Mouse (Mus musculus) heart, postnatal 25 days (tissue): ENCODE results near the gene Mpp5. TPM values are rescaled to one million over a fixed set of nuclear protein-coding genes. Genes with fewer than 3 reads are reported as not detected.

Experiments used
- DNase-seq: peaks from one replicate; pipeline ENCODE4 v3.0.0; 2022; ENCODE audit warnings: low spot score
- intact Hi-C: fragments of 180-260 bp; cut with DNase I; formaldehyde crosslinking; loops from one replicate; pipeline ENCODE4 v1.15.1; 2025
- total RNA-seq, 2 experiments: library from RNA; stranded (reverse); gene quantifications; 2 replicates each; pipeline ENCODE4 v1.2.3; 2021

Gene Mpp5
- total RNA-seq, result 10 to 100 TPM; 14.1 to 17.1 TPM

GRCm38 (mm10) chr12:78748557-78749377 is at the start of gene Mpp5:
TSS of gene Mpp5 (plus strand) at chr12:78748907.
- DNase-seq, result peak; percentile 96
- intact Hi-C loops, result loop anchor here (2.0 to 5.0 kb wide), 2 partner anchors 114 to 521 kb away; partner anchors contain the start of gene Gphn

GRCm38 (mm10) chr12:78717783-78718182 is 30.9 kb upstream of the Mpp5 start:
- intact Hi-C loops, result no loop called here
- no peak for DNase-seq

- intact Hi-C loops, result no loop called here
- DNase-seq, result no peak
These were observed 21.0 kb upstream of the Mpp5 start for GRCm38 (mm10) chr12:78727723-78728122.

- DNase-seq, result no peak
- intact Hi-C loops, result no loop called here
These were observed 9.1 kb upstream of the Mpp5 start for GRCm38 (mm10) chr12:78739633-78740032.

GRCm38 (mm10) chr12:78740289-78740688 is 8.4 kb upstream of the Mpp5 start:
- intact Hi-C loops, result no loop called here
- DNase-seq, result no peak

GRCm38 (mm10) chr12:78746226-78746625 is 2.5 kb upstream of the Mpp5 start:
- intact Hi-C loops, result loop anchor here (5.0 kb wide), 1 partner anchor 519 kb away; the partner anchor contains the start of gene Gphn

GRCm38 (mm10) chr12:78747406-78747805 is 1.3 kb upstream of the Mpp5 start:
- no peak for DNase-seq

More at GRCm38 (mm10) chr12:78746226-78746625, 2.5 kb upstream of the Mpp5 start:
- no peak for DNase-seq

GRCm38 (mm10) chr12:78748113-78748512 is 594 bp upstream of the Mpp5 start:
- intact Hi-C loops, result loop anchor here (2.0 to 5.0 kb wide), 2 partner anchors 115 to 521 kb away; partner anchors contain the start of gene Gphn
- DNase-seq, result no peak

More at GRCm38 (mm10) chr12:78747406-78747805, 1.3 kb upstream of the Mpp5 start:
- intact Hi-C loops, result loop anchor here (5.0 kb wide), 1 partner anchor 520 kb away; the partner anchor contains the start of gene Gphn

- DNase-seq, result peak; percentile 46
- intact Hi-C loops, result loop anchor here (2.0 to 5.0 kb wide), 2 partner anchors 113 to 522 kb away; partner anchors contain the start of gene Gphn
These were observed 683 bp downstream of the Mpp5 start for GRCm38 (mm10) chr12:78749378-78749801.

- no peak for DNase-seq
- intact Hi-C loops, result no loop called here
These were observed 13.3 kb downstream of the Mpp5 start for GRCm38 (mm10) chr12:78761979-78762378.

- intact Hi-C loops, result no loop called here
- DNase-seq, result no peak
These were observed 20.5 kb downstream of the Mpp5 start for GRCm38 (mm10) chr12:78769031-78769713.

- intact Hi-C loops, result no loop called here
- DNase-seq, result no peak
These were observed 24.5 kb downstream of the Mpp5 start for GRCm38 (mm10) chr12:78773211-78773610.

GRCm38 (mm10) chr12:78777916-78778315 is 29.2 kb downstream of the Mpp5 start:
- intact Hi-C loops, result no loop called here

GRCm38 (mm10) chr12:78778423-78779067 is 29.8 kb downstream of the Mpp5 start:
- DNase-seq, result no peak
- intact Hi-C loops, result no loop called here

More at GRCm38 (mm10) chr12:78777916-78778315, 29.2 kb downstream of the Mpp5 start:
- no peak for DNase-seq

- intact Hi-C loops, result no loop called here
- no peak for DNase-seq
These were observed 39.7 kb downstream of the Mpp5 start for GRCm38 (mm10) chr12:78788266-78788873.

GRCm38 (mm10) chr12:78790791-78791190 is 42.1 kb downstream of the Mpp5 start:
- DNase-seq, result no peak
- intact Hi-C loops, result no loop called here

GRCm38 (mm10) chr12:78794236-78794635 is 45.5 kb downstream of the Mpp5 start:
- intact Hi-C loops, result no loop called here
- no peak for DNase-seq

- intact Hi-C loops, result no loop called here
- no peak for DNase-seq
These were observed 51.3 kb downstream of the Mpp5 start for GRCm38 (mm10) chr12:78800036-78800435.

GRCm38 (mm10) chr12:78801836-78802235 is 53.1 kb downstream of the Mpp5 start:
- no peak for DNase-seq
- intact Hi-C loops, result no loop called here

GRCm38 (mm10) chr12:78814437-78814836 is 65.7 kb downstream of the Mpp5 start:
- intact Hi-C loops, result loop anchor here (10.0 kb wide), 1 partner anchor 610 kb away; no protein-coding TSS in a partner anchor
- no peak for DNase-seq
